Mouse (Mus musculus) inflammation-experienced regulatory T-cells, adult 16 weeks (primary cell): ENCODE measurements around the gene Slc25a4. TPM values are rescaled to one million over a fixed set of nuclear protein-coding genes. Genes with fewer than 3 reads are reported as not detected.

Source experiments
- polyA plus RNA-seq: library from polyadenylated mRNA; unstranded; fragments of 100-300 nt; shearing (Covaris generic); gene quantifications from one replicate; pipeline ENCODE4 v1.2.1, GENCODE M21; 2017

Slc25a4 gene
- polyA plus RNA-seq, result 131 TPM

DNA sequence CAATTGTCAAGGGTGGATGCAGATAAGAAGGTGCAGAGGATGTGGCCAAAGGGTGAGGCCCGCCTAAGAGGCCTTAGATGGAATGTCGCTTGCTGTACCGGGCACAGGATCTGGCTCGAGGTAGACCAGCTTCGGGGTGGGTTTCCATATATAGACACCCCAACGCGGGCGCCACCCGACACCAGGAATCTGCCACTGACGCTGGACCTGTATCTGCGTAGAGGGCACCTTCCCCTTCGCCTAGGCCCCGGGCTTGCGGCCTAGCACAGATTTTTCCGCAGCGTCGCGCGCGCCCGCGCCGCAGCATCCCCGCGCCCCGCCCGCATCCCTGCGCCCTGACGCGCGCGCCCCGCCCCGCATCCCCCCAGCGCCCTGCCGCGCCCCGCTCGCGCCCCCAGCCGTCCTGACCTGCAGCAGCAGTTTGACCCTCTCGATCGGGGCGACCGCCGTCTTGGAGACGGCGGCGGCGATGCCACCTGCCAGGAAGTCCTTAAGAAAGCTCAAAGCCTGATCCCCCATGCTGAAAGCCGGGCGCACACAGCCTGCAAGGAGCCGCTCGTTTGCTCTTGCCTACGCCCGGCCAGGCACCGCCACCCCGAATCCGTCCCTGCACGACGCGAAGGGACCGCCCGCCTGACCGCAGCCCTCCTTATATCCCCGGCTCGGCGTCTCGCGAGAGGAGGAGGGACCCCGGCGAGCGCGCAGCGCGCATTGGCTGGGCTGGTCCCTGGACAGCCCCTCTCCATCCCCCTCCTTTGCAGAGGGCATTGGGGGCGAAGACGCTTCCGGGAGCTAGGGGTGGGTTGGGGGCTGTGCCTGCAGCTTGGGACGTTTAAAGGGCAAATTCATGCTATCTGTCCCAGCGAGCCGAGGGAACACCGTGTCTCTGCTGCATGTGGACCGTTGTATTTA lies at the start of gene Slc25a4:
Slc25a4 (minus strand) TSS at position 881 of the 912 bp plus-strand sequence.

Other genes with a start within 250 kb of the Slc25a4 start
- gene 1700029J07Rik, start 236.0 kb downstream of the Slc25a4 start, polyA plus RNA-seq, result 3.0 TPM
- gene Ufsp2, start 235.8 kb downstream of the Slc25a4 start, polyA plus RNA-seq, result 52.7 TPM
- not detected for gene Lrp2bp, start 212.0 kb downstream of the Slc25a4 start, polyA plus RNA-seq
- gene Ankrd37, start 205.6 kb downstream of the Slc25a4 start, polyA plus RNA-seq, result 24.9 TPM
- gene Cfap97, start 59.5 kb downstream of the Slc25a4 start, polyA plus RNA-seq, result 40.4 TPM
- 4.5 TPM for gene Snx25, start 59.1 kb downstream of the Slc25a4 start, polyA plus RNA-seq
- gene Helt, start 83.4 kb upstream of the Slc25a4 start, polyA plus RNA-seq, result not detected